Comparison of ENCODE assay signal across 25 mouse cellular contexts in genomic region chr11:93512843-93513242, GRCm38 (mm10).
"Had no signal": no experiment of that assay in that cellular context is flagged by ENCODE, and none has a peak within 500 bp of the region (broad histone marks: within the 10 kb centered on the region; RNA-seq: fewer than 3 reads in every experiment).

No protein-coding gene starts in this region.

- H3K36me3 ChIP-seq: embryonic facial prominence, embryonic 10.5 days; embryonic facial prominence, embryonic 12.5 days; embryonic facial prominence, embryonic 13.5 days; embryonic facial prominence, embryonic 15.5 days; forebrain, embryonic 10.5 days; forebrain, embryonic 12.5 days; forebrain, embryonic 15.5 days had no signal

- H3K4me2 ChIP-seq: embryonic facial prominence, embryonic 12.5 days; embryonic facial prominence, embryonic 13.5 days; embryonic facial prominence, embryonic 15.5 days; forebrain, embryonic 12.5 days; forebrain, embryonic 13.5 days; forebrain, embryonic 15.5 days had no signal

- H3K9me3 ChIP-seq: embryonic facial prominence, embryonic 10.5 days; embryonic facial prominence, embryonic 12.5 days; embryonic facial prominence, embryonic 13.5 days; embryonic facial prominence, embryonic 15.5 days; forebrain, embryonic 10.5 days; forebrain, embryonic 12.5 days; forebrain, embryonic 13.5 days; forebrain, embryonic 15.5 days had no signal

- DNase-seq: cerebellum, adult 8-10 months; cerebellum, adult 9-10 months; cerebellum, adult 9-11 months; cerebellum, postnatal 10 days; cerebellum, postnatal 14 days; cerebellum, postnatal 36 days; forebrain, postnatal 0 days; gastrocnemius, adult 2 months; gastrocnemius, postnatal 10 days; gastrocnemius, postnatal 14 days; gastrocnemius, postnatal 25 days; gastrocnemius, postnatal 36 days; heart, adult 18-20 months; heart, adult 2 months had no signal

- ATAC-seq: forebrain, embryonic 13.5 days; forebrain, embryonic 14.5 days; forebrain, embryonic 15.5 days; forebrain, embryonic 16.5 days; forebrain, postnatal 0 days had no signal

- H3K9ac ChIP-seq: embryonic facial prominence, embryonic 12.5 days; embryonic facial prominence, embryonic 13.5 days; embryonic facial prominence, embryonic 15.5 days; forebrain, embryonic 12.5 days; forebrain, embryonic 13.5 days; forebrain, embryonic 15.5 days; forebrain, postnatal 0 days had no signal

- H3K27ac ChIP-seq: embryonic facial prominence, embryonic 10.5 days; embryonic facial prominence, embryonic 12.5 days; embryonic facial prominence, embryonic 13.5 days; embryonic facial prominence, embryonic 15.5 days; forebrain, embryonic 10.5 days; forebrain, embryonic 12.5 days; forebrain, embryonic 13.5 days; forebrain, embryonic 15.5 days; gastrocnemius, adult 2 months; heart, adult 2 months had no signal

- H3K4me3 ChIP-seq: embryonic facial prominence, embryonic 10.5 days; embryonic facial prominence, embryonic 12.5 days; embryonic facial prominence, embryonic 13.5 days; embryonic facial prominence, embryonic 15.5 days; erythroblast, embryonic 14.5 days; forebrain, embryonic 10.5 days; forebrain, embryonic 12.5 days; forebrain, embryonic 13.5 days; forebrain, embryonic 15.5 days; gastrocnemius, adult 2 months; heart, adult 2 months had no signal

- H3K4me1 ChIP-seq: embryonic facial prominence, embryonic 10.5 days; embryonic facial prominence, embryonic 12.5 days; embryonic facial prominence, embryonic 13.5 days; embryonic facial prominence, embryonic 15.5 days; forebrain, embryonic 10.5 days; forebrain, embryonic 12.5 days; forebrain, embryonic 13.5 days; forebrain, embryonic 15.5 days had no signal

- H3K27me3 ChIP-seq: embryonic facial prominence, embryonic 12.5 days; embryonic facial prominence, embryonic 13.5 days; embryonic facial prominence, embryonic 15.5 days; forebrain, embryonic 12.5 days; forebrain, embryonic 13.5 days; forebrain, embryonic 15.5 days had no signal
